Mouse (Mus musculus) olfactory bulb, adult 2 months (tissue): Measurements from ENCODE around the gene Aacs.

Source experiments
- CTCF ChIP-seq: fragments of 200-500 bp; IDR thresholded peaks from 2 replicates; pipeline ENCODE4 v1.5.1; 2012; ENCODE audit warnings: low read depth, mild to moderate bottlenecking, low read length, moderate library complexity; ENCODE audit not compliant: insufficient read depth
- POLR2A ChIP-seq: fragments of 200-500 bp; IDR thresholded peaks from 2 replicates; pipeline ENCODE4 v1.6.1; 2012; ENCODE audit warnings: mild to moderate bottlenecking, low read depth, low read length, moderate library complexity; ENCODE audit not compliant: insufficient read depth

DNA sequence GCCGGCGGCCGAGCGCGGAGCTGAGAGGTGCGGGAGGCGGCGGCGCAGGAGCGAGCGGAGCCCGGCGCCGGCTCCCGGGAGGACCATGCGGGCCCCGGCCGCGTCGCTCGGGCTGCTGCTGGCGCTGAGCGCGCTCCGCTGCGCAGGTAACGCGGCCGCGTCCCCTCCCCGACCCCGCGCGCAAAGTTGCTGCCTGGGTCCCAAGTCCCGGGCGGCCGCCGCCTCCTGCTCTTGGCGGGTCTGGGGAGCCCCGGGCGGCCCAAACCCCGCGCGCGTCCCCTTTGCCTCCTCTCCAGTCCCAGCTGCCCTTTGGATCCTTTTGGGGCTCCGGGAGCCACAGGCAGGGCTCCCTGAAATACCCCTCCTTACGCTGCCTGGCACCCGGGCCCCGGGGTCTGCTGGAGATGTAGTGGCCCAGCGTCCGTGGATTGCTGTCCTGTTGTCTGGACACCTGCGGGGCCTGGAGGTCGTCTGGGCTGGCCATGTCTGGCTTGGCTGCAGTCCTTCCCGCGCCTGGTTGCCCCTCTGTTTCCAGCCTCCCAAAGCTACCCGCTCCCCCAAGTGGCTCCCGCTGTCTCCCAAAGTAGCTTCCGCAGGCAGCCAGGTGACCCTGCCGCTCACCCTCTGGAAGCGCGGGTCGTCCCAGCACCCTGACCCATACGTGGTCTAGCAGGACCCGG is 57.1 kb downstream of the Aacs start:
- no peak for TF ChIP-seq CTCF
- no peak for TF ChIP-seq POLR2A
